Mouse (Mus musculus): ENCODE results near the gene Myh14. TPM values are rescaled to one million over a fixed set of nuclear protein-coding genes. Genes with fewer than 3 reads are reported as not detected.

Gene Myh14
- polyA plus RNA-seq, 1 experiment from 2014 or later: 2.4 TPM

DNA sequence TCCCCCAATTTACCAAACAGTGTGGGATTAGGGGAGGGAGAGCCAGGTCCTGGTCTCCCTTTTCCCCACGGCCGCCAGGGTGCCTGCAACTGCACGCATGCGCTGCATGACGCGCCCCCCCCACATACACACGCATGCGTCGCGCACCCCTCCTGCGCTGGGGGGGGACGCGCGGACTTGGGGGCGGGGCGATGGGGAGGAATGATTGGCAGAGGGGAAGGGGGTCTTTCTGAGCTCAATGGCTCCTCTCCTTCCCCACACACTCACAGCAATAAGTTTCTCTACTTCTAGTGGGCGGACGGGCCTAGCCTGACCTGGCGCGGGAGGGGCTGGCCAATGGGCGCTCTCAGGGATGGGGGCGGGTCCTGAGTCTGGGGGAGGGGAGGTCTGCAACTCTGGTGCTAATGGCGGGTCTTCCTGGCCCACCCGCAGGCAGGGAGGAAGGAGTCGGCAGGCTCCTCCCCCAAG is 66.5 kb downstream of the Myh14 start:
- H3K27me3 ChIP-seq (ENCODE audit: insufficient read depth, poor library complexity, severe bottlenecking): peaks cover 87% of the 10 kb centered on the region
- H3K27ac ChIP-seq: peak overlapping the region; percentile 82
- H3K9me3 ChIP-seq: no peaks in the 10 kb centered on the region
- under 1% methylated on average over 25 of the region's 25 CpGs for WGBS
- DNase-seq (ENCODE audit: low spot score): peak; percentile 88
- peaks cover 53% of the 10 kb centered on the region for H3K4me1 ChIP-seq (replicated peaks)
- H3K4me3 ChIP-seq: peak overlapping the region; percentile 47
- H3K36me3 ChIP-seq: no peaks in the 10 kb centered on the region

DNA sequence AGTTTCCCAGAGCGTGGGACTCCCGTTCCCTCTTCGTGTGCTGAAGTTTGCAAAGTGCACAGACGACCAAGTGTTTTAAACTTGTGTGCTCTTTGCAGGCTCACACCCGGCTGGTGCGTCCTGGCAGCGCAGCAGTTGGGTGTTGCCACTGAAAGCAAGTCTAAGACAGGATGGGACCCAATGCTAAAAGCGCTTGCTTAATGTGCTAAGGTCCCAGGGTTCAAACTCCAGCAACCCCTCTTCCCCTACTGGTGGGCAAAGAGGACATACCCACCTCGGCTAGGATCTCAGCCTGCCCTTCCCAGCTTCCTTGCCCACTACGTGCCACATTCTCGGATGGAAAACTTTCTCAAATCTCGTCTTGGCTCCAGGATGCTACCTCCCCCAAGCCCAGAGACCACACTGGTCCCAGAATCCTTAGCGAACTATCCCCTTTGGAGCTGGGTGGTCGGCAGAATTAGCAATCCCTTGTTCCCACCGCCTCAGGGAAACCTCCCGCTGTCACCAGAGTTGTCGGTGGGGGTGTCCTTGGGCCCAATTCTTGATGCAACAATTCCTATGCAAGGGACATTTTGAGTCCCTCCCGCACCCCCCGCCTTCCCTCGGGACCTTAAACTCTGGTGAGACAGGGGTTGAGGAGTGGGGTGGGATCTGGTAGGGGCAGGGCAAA is 67.3 kb downstream of the Myh14 start:
- H3K4me1 ChIP-seq (replicated peaks): peaks cover 53% of the 10 kb centered on the region
- peak; percentile 40 for DNase-seq (ENCODE audit: low spot score)
- peaks cover 84% of the 10 kb centered on the region for H3K27me3 ChIP-seq (ENCODE audit: insufficient read depth, poor library complexity, severe bottlenecking)
- peak overlapping the region; percentile 47 for H3K4me3 ChIP-seq
- H3K36me3 ChIP-seq: no peaks in the 10 kb centered on the region
- H3K9me3 ChIP-seq: no peaks in the 10 kb centered on the region
- WGBS: 3% methylated on average over 20 of the region's 20 CpGs
- H3K27ac ChIP-seq: peak overlapping the region; percentile 82

DNA sequence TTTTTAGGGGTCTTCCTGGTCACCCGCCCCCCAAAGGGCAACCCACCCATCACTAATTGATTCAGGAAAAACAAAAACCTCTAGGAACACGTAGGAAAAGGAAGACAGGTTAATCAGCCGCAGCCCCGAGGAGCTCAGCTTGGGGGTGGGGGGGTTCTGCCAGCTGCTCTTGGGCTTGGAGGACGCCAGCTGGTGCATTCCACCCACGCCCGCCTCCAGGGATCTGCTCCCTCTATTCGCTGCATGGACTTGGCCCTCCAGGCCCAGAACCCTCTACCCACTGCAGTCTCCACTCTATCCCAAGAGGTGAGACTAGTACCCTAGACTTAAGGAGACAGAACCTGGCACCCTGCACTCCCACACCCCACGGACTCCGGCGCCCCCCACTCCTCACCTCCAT is 68.2 kb downstream of the Myh14 start:
- no peaks in the 10 kb centered on the region for H3K9me3 ChIP-seq
- peaks cover 75% of the 10 kb centered on the region for H3K27me3 ChIP-seq (ENCODE audit: insufficient read depth, poor library complexity, severe bottlenecking)
- 8% methylated on average over 11 of the region's 11 CpGs for WGBS
- peaks cover 53% of the 10 kb centered on the region for H3K4me1 ChIP-seq (replicated peaks)
- H3K36me3 ChIP-seq: no peaks in the 10 kb centered on the region
- peak; percentile 40 for DNase-seq (ENCODE audit: low spot score)
- H3K27ac ChIP-seq: peak overlapping the region; percentile 69; the same call in 1 of the 2 replicates
- peak overlapping the region; percentile 14 for H3K4me3 ChIP-seq

- H3K9me3 ChIP-seq: no peaks in the 10 kb centered on the region
- no peaks in the 10 kb centered on the region for H3K36me3 ChIP-seq
- H3K4me1 ChIP-seq (replicated peaks): peaks cover 56% of the 10 kb centered on the region
- 18% methylated on average over 19 of the region's 19 CpGs for WGBS
- no peak for DNase-seq (ENCODE audit: low spot score)
- H3K27ac ChIP-seq: peak overlapping the region; percentile 69
- peak overlapping the region; percentile 33 for H3K4me3 ChIP-seq
- peaks cover 67% of the 10 kb centered on the region for H3K27me3 ChIP-seq (ENCODE audit: insufficient read depth, poor library complexity, severe bottlenecking)
These were observed 69.0 kb downstream of the Myh14 start for GRCm38 (mm10) chr7:44601646-44602045.

GRCm38 (mm10) chr7:44600691-44601262 is 69.9 kb downstream of the Myh14 start:
- H3K27me3 ChIP-seq (ENCODE audit: insufficient read depth, poor library complexity, severe bottlenecking): peaks cover 59% of the 10 kb centered on the region
- no peaks in the 10 kb centered on the region for H3K9me3 ChIP-seq
- peaks cover 51% of the 10 kb centered on the region for H3K4me1 ChIP-seq (replicated peaks)
- no peak overlapping the region for H3K4me3 ChIP-seq
- WGBS: 85% methylated on average over 10 of the region's 10 CpGs
- no peak for DNase-seq (ENCODE audit: low spot score)
- peaks cover 5% of the 10 kb centered on the region for H3K36me3 ChIP-seq
- no peak overlapping the region for H3K27ac ChIP-seq

- peaks cover 41% of the 10 kb centered on the region for H3K27me3 ChIP-seq (ENCODE audit: insufficient read depth, poor library complexity, severe bottlenecking)
- peaks cover 45% of the 10 kb centered on the region for H3K4me1 ChIP-seq (replicated peaks)
- no peak overlapping the region for H3K4me3 ChIP-seq
- DNase-seq (ENCODE audit: low spot score): no peak
- H3K36me3 ChIP-seq: peaks cover 12% of the 10 kb centered on the region
- no peak overlapping the region for H3K27ac ChIP-seq
- no peaks in the 10 kb centered on the region for H3K9me3 ChIP-seq
- WGBS: 82% methylated on average over 12 of the region's 12 CpGs
These were observed 72.3 kb downstream of the Myh14 start for GRCm38 (mm10) chr7:44598336-44598735.

GRCm38 (mm10) chr7:44597666-44598065 is 73.0 kb downstream of the Myh14 start:
- Histone ChIP-seq H3K27ac (no peak overlapping the region), H3K4me1 (replicated peaks) (peaks cover 45% of the 10 kb centered on the region), H3K4me3 (no peak overlapping the region), H3K36me3 (peaks cover 12% of the 10 kb centered on the region), H3K27me3 (ENCODE audit: insufficient read depth, poor library complexity, severe bottlenecking) (peaks cover 41% of the 10 kb centered on the region), H3K9me3 (no peaks in the 10 kb centered on the region)
- DNase-seq (ENCODE audit: low spot score): no peak
- WGBS: 91% methylated on average over 4 of the region's 4 CpGs

DNA sequence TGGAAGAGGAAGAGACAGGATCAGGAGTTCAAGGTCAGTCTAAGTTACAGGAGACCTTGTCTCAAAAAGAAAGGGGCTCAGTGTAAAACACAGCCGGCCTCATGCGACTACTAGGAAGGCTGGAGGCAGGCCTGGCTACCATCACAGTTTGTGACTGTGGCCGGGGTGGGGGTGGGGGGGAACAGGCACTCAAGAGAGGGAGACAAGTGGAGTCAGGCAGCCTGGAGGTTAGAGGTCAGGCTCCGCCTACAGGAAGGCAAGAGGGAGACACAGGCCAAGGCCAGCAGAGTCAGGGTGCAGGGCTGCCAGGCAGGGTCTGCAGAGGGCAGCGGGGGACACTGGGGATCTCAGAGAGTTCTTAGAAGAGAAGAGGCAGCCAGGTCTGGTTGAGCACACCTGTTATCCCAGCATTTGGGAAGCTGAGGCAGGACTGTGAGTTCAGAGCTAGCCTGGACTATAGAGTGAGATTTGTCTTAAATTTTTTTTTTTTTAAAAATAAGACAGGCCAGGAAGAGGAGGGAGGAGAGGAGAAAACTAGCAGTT is 73.6 kb downstream of the Myh14 start:
- no peaks in the 10 kb centered on the region for H3K9me3 ChIP-seq
- peaks cover 41% of the 10 kb centered on the region for H3K27me3 ChIP-seq (ENCODE audit: insufficient read depth, poor library complexity, severe bottlenecking)
- peaks cover 45% of the 10 kb centered on the region for H3K4me1 ChIP-seq (replicated peaks)
- H3K27ac ChIP-seq: no peak overlapping the region
- no peak for DNase-seq (ENCODE audit: low spot score)
- 58% methylated on average over 5 of the region's 5 CpGs for WGBS
- no peak overlapping the region for H3K4me3 ChIP-seq
- H3K36me3 ChIP-seq: peaks cover 12% of the 10 kb centered on the region

GRCm38 (mm10) chr7:44596051-44596450 is 74.6 kb downstream of the Myh14 start:
- DNase-seq (ENCODE audit: low spot score): no peak
- no peak overlapping the region for H3K27ac ChIP-seq
- WGBS: 97% methylated on average over 6 of the region's 6 CpGs

DNA sequence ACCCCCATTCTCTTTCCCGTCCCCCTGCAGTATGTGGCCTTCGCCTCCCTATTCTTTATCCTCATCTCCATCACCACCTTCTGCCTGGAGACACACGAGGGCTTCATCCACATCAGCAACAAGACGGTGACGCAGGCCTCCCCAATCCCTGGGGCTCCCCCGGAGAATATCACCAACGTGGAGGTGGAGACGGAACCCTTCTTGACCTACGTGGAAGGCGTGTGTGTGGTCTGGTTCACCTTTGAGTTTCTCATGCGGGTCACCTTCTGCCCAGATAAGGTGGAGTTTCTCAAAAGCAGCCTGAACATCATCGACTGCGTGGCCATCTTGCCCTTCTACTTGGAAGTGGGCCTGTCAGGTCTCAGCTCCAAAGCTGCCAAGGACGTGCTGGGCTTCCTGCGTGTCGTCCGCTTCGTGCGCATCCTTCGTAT is 75.5 kb downstream of the Myh14 start:
- H3K4me3 ChIP-seq: no peak overlapping the region
- peaks cover 12% of the 10 kb centered on the region for H3K36me3 ChIP-seq
- H3K27me3 ChIP-seq (ENCODE audit: insufficient read depth, poor library complexity, severe bottlenecking): peaks cover 41% of the 10 kb centered on the region
- H3K9me3 ChIP-seq: no peaks in the 10 kb centered on the region
- no peak for DNase-seq (ENCODE audit: low spot score)
- no peak overlapping the region for H3K27ac ChIP-seq
- H3K4me1 ChIP-seq (replicated peaks): peaks cover 53% of the 10 kb centered on the region
- WGBS: 94% methylated on average over 20 of the region's 20 CpGs

More at GRCm38 (mm10) chr7:44596051-44596450, 74.6 kb downstream of the Myh14 start:
- Histone ChIP-seq H3K27me3 (ENCODE audit: insufficient read depth, poor library complexity, severe bottlenecking) (peaks cover 41% of the 10 kb centered on the region), H3K4me3 (no peak overlapping the region), H3K9me3 (no peaks in the 10 kb centered on the region), H3K4me1 (replicated peaks) (peaks cover 45% of the 10 kb centered on the region), H3K36me3 (peaks cover 12% of the 10 kb centered on the region)

- Histone ChIP-seq H3K27me3 (ENCODE audit: insufficient read depth, poor library complexity, severe bottlenecking) (peaks cover 48% of the 10 kb centered on the region), H3K4me3 (peak overlapping the region; percentile 67), H3K27ac (peak overlapping the region; percentile 75), H3K9me3 (no peaks in the 10 kb centered on the region), H3K4me1 (replicated peaks) (peaks cover 62% of the 10 kb centered on the region), H3K36me3 (peaks cover 12% of the 10 kb centered on the region)
- DNase-seq (ENCODE audit: low spot score): no peak
- 74% methylated on average over 6 of the region's 6 CpGs for WGBS
These were observed 76.4 kb downstream of the Myh14 start for GRCm38 (mm10) chr7:44594291-44594690.

DNA sequence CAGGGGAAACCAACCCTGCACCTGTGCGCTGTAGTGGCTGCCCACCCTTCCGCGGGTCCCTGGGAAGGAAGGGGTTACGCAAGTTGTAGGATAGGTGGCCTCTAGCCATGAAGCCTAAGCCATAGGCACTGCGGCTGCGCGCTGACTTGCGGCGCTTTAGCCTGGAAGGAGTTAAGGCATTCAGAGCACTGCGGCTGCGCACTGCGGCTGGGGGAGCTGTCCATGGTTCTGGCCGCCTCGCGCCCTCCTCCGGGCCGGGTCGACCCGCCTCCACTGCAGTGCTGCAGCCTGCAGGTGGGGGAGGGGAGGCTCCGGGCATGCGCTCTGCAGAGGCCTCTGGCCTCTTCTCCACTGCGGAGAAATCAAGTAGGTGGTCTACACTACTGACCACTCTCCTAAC is 76.9 kb downstream of the Myh14 start:
- under 1% methylated on average over 22 of the region's 22 CpGs for WGBS
- DNase-seq (ENCODE audit: low spot score): peak; percentile 95
- peaks cover 52% of the 10 kb centered on the region for H3K27me3 ChIP-seq (ENCODE audit: insufficient read depth, poor library complexity, severe bottlenecking)
- H3K9me3 ChIP-seq: no peaks in the 10 kb centered on the region
- H3K4me1 ChIP-seq (replicated peaks): peaks cover 67% of the 10 kb centered on the region
- H3K27ac ChIP-seq: peak overlapping the region; percentile 75
- H3K36me3 ChIP-seq: peaks cover 12% of the 10 kb centered on the region
- peak overlapping the region; percentile 67 for H3K4me3 ChIP-seq

- peak overlapping the region; percentile 67 for H3K4me3 ChIP-seq
- peaks cover 74% of the 10 kb centered on the region for H3K4me1 ChIP-seq (replicated peaks)
- no peak for DNase-seq (ENCODE audit: low spot score)
- no peak overlapping the region for H3K27ac ChIP-seq
- H3K27me3 ChIP-seq (ENCODE audit: insufficient read depth, poor library complexity, severe bottlenecking): peaks cover 57% of the 10 kb centered on the region
- no peaks in the 10 kb centered on the region for H3K9me3 ChIP-seq
- WGBS: 3% methylated on average over 15 of the region's 15 CpGs
- peaks cover 12% of the 10 kb centered on the region for H3K36me3 ChIP-seq
These were observed 77.6 kb downstream of the Myh14 start for GRCm38 (mm10) chr7:44593051-44593450.

Measured in hindbrain, embryonic 10.5 days (tissue).